Mouse (Mus musculus) midbrain, embryonic 14.5 days (tissue): ENCODE measurements around the gene Mypn. TPM values are rescaled to one million over a fixed set of nuclear protein-coding genes. Genes with fewer than 3 reads are reported as not detected.

Experiments used
- ATAC-seq: fragments of 200-750 bp; cut with Nextera tagmentation; 2 replicates; pipeline ENCODE4 v1.8.0; 2017; ENCODE audit warnings: moderate number of reproducible peaks, moderate library complexity; ENCODE audit not compliant: low FRiP score, low TSS enrichment
- DNase-seq: peaks from one replicate; pipeline ENCODE4 v3.0.0-alpha.2; 2015
- H3K27ac ChIP-seq: fragments of 300-500 bp; sonication (generic); replicated peaks from 2 replicates; pipeline ENCODE4 v1.5.1; 2014; ENCODE audit warnings: mild to moderate bottlenecking, low read depth, low read length, moderate library complexity
- H3K27me3 ChIP-seq: fragments of 300-500 bp; sonication (generic); 2 replicates; pipeline ENCODE4 v1.6.1; 2014; ENCODE audit warnings: low read length, control low read depth, mixed read lengths; ENCODE audit not compliant: control insufficient read depth, insufficient read depth
- H3K36me3 ChIP-seq: fragments of 300-500 bp; sonication (generic); 2 replicates; pipeline ENCODE4 v1.6.1; 2014; ENCODE audit warnings: low read length, control low read depth; ENCODE audit not compliant: control insufficient read depth, insufficient read depth
- H3K4me1 ChIP-seq: fragments of 300-500 bp; sonication (generic); 2 replicates; pipeline ENCODE4 v1.6.1; 2014; ENCODE audit warnings: mild to moderate bottlenecking, antibody characterized with exemption, low read length, control low read depth; ENCODE audit not compliant: control insufficient read depth, insufficient read depth
- H3K4me2 ChIP-seq: fragments of 300-500 bp; sonication (generic); 2 replicates; pipeline ENCODE4 v1.6.1; 2014; ENCODE audit warnings: mild to moderate bottlenecking, low read length, moderate library complexity
- H3K4me3 ChIP-seq: fragments of 300-500 bp; sonication (generic); replicated peaks from 2 replicates; pipeline ENCODE4 v1.5.1; 2014; ENCODE audit warnings: low read depth, low read length
- H3K9ac ChIP-seq: fragments of 300-500 bp; sonication (generic); replicated peaks from 2 replicates; pipeline ENCODE4 v1.6.1; 2014; ENCODE audit warnings: mild to moderate bottlenecking, low read length, moderate library complexity
- H3K9me3 ChIP-seq: fragments of 300-500 bp; sonication (generic); 2 replicates; pipeline ENCODE4 v1.6.1; 2016; ENCODE audit warnings: low read length, control low read depth, mixed read lengths; ENCODE audit not compliant: control insufficient read depth
- WGBS: fragments of 180-500 bp; shearing (Covaris S2); extraction: QIAGEN DNeasy Blood & Tissue Kit; methylation state at CpG from one replicate; pipeline ENCODE4 v1.1.7; 2014; 5-methylcytosine and 5-hydroxymethylcytosine counted together
- polyA plus RNA-seq: library from polyadenylated mRNA; unstranded; fragments of >200 nt; fragmentation: Nextera tagmentation; extraction: Ambion mirVana; gene quantifications from 2 replicates; pipeline ENCODE4 v1.2.1, GENCODE M21; 2014

Gene Mypn
- 0.12 and 0.64 TPM in 2 replicates for polyA plus RNA-seq

- WGBS = 93% methylated on average over 15 of the region's 15 CpGs
- Histone ChIP-seq H3K27ac (no peak within 1 kb of the TSS), H3K36me3 (no peaks in the 10 kb centered on the region)
Measured at GRCm38 (mm10) chr10:63203728-63204127, at the start of gene Mypn. TSS of gene Mypn (minus strand) at chr10:63203952.

DNA sequence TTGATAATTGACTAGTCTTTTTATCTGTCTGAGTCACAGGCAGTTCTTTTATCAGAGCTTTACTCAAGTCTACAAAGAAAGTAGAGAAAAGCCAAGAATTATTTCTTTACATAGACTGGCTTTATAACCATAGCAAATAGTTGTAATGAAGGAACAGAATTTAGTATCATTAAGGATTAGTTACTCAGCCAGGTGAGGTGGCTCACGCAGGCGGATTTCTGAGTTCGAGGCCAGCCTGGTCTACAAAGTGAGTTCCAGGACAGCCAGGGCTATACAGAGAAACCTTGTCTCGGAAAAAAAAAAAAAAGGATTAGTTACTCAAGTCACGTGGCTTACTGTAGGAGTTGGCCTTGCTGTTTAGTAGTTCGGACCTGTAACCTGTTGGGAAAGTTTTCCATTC is 44.7 kb upstream of the Mypn start:
- H3K36me3 ChIP-seq = peaks cover 16% of the 10 kb centered on the region; the same call in 1 of the 2 replicates
- ATAC-seq = no peak
- no peaks in the 10 kb centered on the region for H3K9me3 ChIP-seq
- H3K9ac ChIP-seq = no peak overlapping the region
- no peak for DNase-seq
- no peak overlapping the region for H3K27ac ChIP-seq
- H3K4me1 ChIP-seq = peaks cover 12% of the 10 kb centered on the region; the same call in 1 of the 2 replicates
- WGBS = 96% methylated on average over 6 of the region's 6 CpGs
- H3K4me3 ChIP-seq = no peak overlapping the region
- H3K4me2 ChIP-seq = no peak overlapping the region
- no peaks in the 10 kb centered on the region for H3K27me3 ChIP-seq

More at GRCm38 (mm10) chr10:63203728-63204127, at the start of gene Mypn:
- DNase-seq (no peak), ATAC-seq (no peak)
- Histone ChIP-seq H3K4me3 (no peak within 1 kb of the TSS), H3K9ac (no peak within 1 kb of the TSS), H3K4me2 (no peak within 1 kb of the TSS), H3K9me3 (no peaks in the 10 kb centered on the region), H3K27me3 (no peaks in the 10 kb centered on the region), H3K4me1 (no peaks in the 10 kb centered on the region)

GRCm38 (mm10) chr10:63247457-63247856 is 43.7 kb upstream of the Mypn start:
- H3K36me3 ChIP-seq = peaks cover 11% of the 10 kb centered on the region; the same call in 1 of the 2 replicates
- no peak for DNase-seq
- no peak overlapping the region for H3K9ac ChIP-seq
- no peaks in the 10 kb centered on the region for H3K27me3 ChIP-seq
- ATAC-seq = no peak
- H3K4me3 ChIP-seq = no peak overlapping the region
- no peaks in the 10 kb centered on the region for H3K9me3 ChIP-seq
- H3K4me1 ChIP-seq = peaks cover 19% of the 10 kb centered on the region
- no peak overlapping the region for H3K4me2 ChIP-seq
- H3K27ac ChIP-seq = no peak overlapping the region
- WGBS = 89% methylated on average over 7 of the region's 7 CpGs

- Histone ChIP-seq H3K27ac (no peak overlapping the region), H3K9me3 (no peaks in the 10 kb centered on the region), H3K4me2 (no peak overlapping the region), H3K9ac (no peak overlapping the region), H3K27me3 (no peaks in the 10 kb centered on the region), H3K4me3 (no peak overlapping the region), H3K4me1 (peaks cover 22% of the 10 kb centered on the region), H3K36me3 (peaks cover 9% of the 10 kb centered on the region; the same call in 1 of the 2 replicates)
- WGBS = 93% methylated on average over 3 of the region's 3 CpGs
- ATAC-seq = no peak
- DNase-seq = no peak
Measured at GRCm38 (mm10) chr10:63245846-63246245, 42.1 kb upstream of the Mypn start.

- Histone ChIP-seq H3K27ac (no peak overlapping the region), H3K9ac (peak overlapping the region; percentile 82; the same call in 1 of the 2 replicates)
Measured at GRCm38 (mm10) chr10:63244746-63245145, 41.0 kb upstream of the Mypn start.

DNA sequence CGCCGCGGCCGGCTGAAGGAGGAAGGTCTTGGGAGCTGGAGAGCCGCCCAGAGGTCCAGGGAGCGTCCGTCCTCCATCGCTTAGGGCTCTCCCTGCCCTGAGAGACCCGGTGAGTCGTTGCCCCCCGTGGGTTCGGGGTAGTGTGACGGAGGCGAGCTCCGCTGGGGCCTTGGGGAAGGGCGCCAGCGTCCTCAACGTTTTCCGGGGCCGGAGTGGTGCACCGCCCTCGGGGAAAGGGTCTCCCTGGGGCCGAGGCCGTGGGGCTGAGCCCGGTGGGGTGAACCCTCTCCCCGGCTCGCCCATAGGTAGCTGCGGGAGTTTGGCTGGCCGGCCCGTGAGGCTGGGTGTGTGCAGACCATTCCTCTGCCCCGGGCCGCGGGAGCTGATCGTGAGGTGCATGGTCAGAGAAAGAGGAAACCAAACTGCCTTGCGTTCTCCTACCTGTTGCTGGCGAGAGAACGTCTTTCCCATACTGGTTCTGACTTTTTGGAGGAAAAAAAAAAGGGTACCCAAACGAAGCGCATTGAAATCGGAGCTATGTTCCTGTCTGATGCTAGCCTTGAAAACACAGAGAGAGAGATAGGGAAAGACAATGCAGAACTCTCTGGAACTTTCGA is 40.4 kb upstream of the Mypn start:
- H3K27me3 ChIP-seq = no peaks in the 10 kb centered on the region
- H3K36me3 ChIP-seq = no peaks in the 10 kb centered on the region
- no peaks in the 10 kb centered on the region for H3K9me3 ChIP-seq
- under 1% methylated on average over 41 of the region's 41 CpGs for WGBS
- peak overlapping the region; percentile 94 for H3K27ac ChIP-seq
- peak; percentile 82; the same call in 1 of the 2 replicates for ATAC-seq
- H3K4me3 ChIP-seq = peak overlapping the region; percentile 90
- no peak for DNase-seq
- H3K9ac ChIP-seq = peak overlapping the region; percentile 82
- H3K4me1 ChIP-seq = peaks cover 22% of the 10 kb centered on the region
- peak overlapping the region; percentile 78 for H3K4me2 ChIP-seq

More at GRCm38 (mm10) chr10:63244746-63245145, 41.0 kb upstream of the Mypn start:
- Histone ChIP-seq H3K9me3 (no peaks in the 10 kb centered on the region), H3K4me3 (peak overlapping the region; percentile 90), H3K4me1 (peaks cover 22% of the 10 kb centered on the region), H3K4me2 (peak overlapping the region; percentile 78), H3K36me3 (no peaks in the 10 kb centered on the region), H3K27me3 (no peaks in the 10 kb centered on the region)
- 15% methylated on average over 5 of the region's 5 CpGs for WGBS
- DNase-seq (peak; percentile 42), ATAC-seq (no peak)

DNA sequence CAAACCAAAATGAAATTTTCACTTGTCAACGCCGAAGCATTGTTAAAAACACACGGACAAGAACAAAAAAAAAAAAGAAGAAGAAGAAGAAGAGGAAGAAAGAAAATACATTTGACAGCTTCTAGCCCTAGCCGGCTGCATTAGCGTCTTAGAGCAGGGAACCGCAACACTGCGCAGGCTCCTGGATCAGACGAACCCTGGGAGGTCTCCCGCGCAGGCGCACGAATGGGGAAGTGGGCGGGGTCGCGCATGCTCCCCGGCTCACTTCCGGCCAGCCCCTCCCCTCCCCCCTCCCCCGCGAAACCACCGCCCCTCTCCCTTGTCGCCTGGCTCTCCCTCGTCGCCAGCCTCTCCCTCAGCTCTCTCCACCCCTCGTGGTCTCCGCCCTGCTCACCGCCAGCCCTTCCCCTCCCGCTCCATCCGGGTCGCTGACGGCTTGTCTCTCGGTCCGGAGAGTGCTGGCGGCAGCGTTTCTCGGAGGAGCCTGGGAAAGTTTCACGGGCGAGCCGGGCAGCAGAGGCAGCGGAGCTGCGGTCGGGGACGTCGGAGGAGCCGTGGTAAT is 39.8 kb upstream of the Mypn start, which contains the start of gene Herc4:
Herc4 (plus strand) TSS at position 318 of the 562 bp plus-strand sequence.
- H3K4me2 ChIP-seq = peak within 1 kb of the TSS; percentile 78
- H3K27me3 ChIP-seq = no peaks in the 10 kb centered on the region
- ATAC-seq (peak; percentile 99), DNase-seq (peak; percentile 98)
- no peaks in the 10 kb centered on the region for H3K36me3 ChIP-seq
- H3K4me3 ChIP-seq = peak within 1 kb of the TSS; percentile 90
- WGBS = under 1% methylated on average over 39 of the region's 44 CpGs
- H3K4me1 ChIP-seq = peaks cover 22% of the 10 kb centered on the region
- peak within 1 kb of the TSS; percentile 82 for H3K9ac ChIP-seq
- H3K27ac ChIP-seq = peak within 1 kb of the TSS; percentile 94
- no peaks in the 10 kb centered on the region for H3K9me3 ChIP-seq

GRCm38 (mm10) chr10:63242798-63243435 is 39.2 kb upstream of the Mypn start:
- Histone ChIP-seq H3K36me3 (no peaks in the 10 kb centered on the region), H3K9ac (peak overlapping the region; percentile 82), H3K9me3 (no peaks in the 10 kb centered on the region), H3K27ac (0 out of 2 replicates have a peak overlapping the region, but pooled peaks have one; percentile 45), H3K4me2 (peak overlapping the region; percentile 78), H3K4me1 (peaks cover 22% of the 10 kb centered on the region), H3K27me3 (no peaks in the 10 kb centered on the region), H3K4me3 (peak overlapping the region; percentile 90)
- ATAC-seq (no peak), DNase-seq (peak; percentile 27)
- WGBS = 30% methylated on average over 12 of the region's 12 CpGs
